Mouse (Mus musculus) urinary bladder, postnatal 36 days (tissue): ENCODE data around the gene Prkn.
A peak's percentile ranks its signal among the peaks of the same experiment; 100 is the strongest.
"Not testable (repeated sequence)": the region's sequence is repeated elsewhere in the genome, so short reads cannot be mapped to it uniquely, and the experiment has no call there.

Source experiments
- DNase-seq, 2 experiments: peaks; one replicate each; pipeline ENCODE4 v3.0.0; 2022; ENCODE audit warnings: low spot score in 2 of 2, mixed read lengths in 1 of 2

The Prkn gene

GRCm38 (mm10) chr17:11975062-11975607 is 1135.0 kb downstream of the Prkn start:
- DNase-seq, result peak; percentile 17

DNA sequence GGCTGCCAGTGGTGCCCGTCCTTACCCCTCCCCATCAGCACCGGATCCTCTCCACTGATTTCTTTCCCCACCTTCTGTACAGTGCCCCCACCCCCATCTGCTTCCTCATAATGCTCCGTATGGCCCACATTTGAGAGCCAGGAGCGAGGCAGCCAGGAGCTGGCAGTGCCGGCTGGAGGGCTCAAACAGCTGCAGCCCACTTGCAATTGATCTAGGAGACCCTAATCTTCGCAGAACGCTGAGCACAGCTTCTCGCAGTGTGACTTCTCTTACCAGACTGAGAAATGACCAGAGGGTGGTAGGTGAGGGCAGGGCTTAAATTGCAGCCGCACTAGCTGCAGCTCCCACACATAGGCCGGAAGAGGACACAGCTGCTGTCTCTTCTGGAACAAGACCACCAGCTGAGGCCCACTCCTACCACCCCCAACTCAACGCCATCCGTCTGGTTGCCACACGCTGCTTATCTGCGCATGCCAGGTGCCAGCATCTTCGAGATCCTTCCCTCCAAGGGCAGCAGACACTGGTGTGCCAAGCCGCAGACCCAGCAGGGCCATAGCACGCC is 1138.2 kb downstream of the Prkn start:
- no peak for DNase-seq

DNA sequence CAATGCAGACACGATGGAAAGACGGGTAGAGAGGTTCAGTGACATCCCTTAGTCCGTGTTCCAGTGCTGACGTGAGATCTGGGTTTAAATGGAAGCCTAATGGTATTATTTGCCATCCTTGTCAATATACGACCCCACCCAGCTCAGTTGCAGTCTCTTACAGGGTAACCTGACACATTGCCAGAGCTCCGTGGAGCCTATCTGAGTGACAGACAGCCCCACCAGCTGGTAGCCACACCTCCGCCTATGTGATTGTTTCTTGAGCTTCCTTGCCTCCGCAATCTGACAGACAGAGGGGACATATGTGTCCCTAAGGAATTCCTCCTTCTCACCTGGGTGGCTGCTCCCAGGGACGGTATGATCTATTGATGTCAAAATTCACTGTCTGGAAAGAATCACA is 1141.5 kb downstream of the Prkn start:
- no peak for DNase-seq

DNA sequence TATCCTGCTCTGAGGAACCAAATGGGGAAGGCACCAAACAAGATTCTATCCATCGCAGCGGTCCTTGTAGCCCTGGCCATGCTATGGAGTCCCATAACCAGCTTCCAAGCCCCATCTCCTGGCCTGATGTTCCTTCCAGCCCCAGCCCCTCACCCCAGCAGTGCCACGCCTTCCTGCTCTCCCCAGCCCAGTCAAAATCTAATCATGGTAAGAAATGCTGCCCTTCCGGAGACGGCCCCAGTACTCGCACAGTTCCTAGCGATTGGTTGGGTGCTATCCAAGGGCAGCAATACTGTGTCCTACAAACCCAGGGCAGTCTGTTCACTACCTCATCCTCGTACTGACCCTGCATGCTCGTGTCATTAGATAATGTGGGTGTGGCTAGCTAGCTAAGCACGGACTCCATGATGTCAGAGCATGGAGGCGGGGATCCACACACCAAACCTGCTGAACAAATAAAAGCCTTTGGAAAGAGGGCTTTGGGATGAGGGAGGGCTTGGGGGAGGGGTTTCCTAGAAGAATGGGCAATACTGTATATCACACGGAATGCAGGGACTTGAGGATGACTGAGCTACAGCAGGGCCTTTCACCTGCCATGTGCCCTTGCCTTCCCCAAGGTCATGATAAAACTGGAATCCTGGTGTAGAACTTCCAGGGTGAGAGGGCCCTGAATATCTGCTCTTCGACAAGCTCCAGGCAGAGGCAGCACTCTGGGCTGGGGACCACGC is 1148.1 kb downstream of the Prkn start:
- DNase-seq, result no peak

GRCm38 (mm10) chr17:11989296-11989695 is 1149.1 kb downstream of the Prkn start:
- DNase-seq, result no peak

GRCm38 (mm10) chr17:11990386-11991087 is 1150.4 kb downstream of the Prkn start:
- no peak for DNase-seq

DNA sequence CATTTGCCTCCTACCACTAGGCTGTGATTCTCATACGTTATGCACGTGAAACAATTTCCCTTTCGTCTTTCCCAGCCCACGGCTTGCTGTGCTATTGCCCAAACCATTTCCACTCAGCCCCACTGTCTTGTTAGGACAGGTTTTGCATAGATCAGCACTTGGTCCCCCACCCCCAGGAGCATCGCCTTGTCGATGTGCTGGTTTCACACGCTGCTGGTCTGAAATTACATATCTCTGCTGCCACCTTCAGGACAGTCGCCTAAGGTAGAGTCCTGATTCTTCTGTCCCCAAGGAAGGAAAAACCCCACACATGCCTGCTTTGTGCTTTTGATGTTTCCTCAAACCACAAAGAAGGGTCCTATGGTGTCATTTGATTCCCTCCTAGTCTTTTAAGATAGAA is 1153.1 kb downstream of the Prkn start:
- DNase-seq, result no peak

- DNase-seq, result no peak
Measured at GRCm38 (mm10) chr17:11994252-11994651, 1154.1 kb downstream of the Prkn start.

GRCm38 (mm10) chr17:11994754-11995153 is 1154.6 kb downstream of the Prkn start:
- not testable (repeated sequence) for DNase-seq

- no peak for DNase-seq
Measured at GRCm38 (mm10) chr17:11995522-11995921, 1155.3 kb downstream of the Prkn start.

DNA sequence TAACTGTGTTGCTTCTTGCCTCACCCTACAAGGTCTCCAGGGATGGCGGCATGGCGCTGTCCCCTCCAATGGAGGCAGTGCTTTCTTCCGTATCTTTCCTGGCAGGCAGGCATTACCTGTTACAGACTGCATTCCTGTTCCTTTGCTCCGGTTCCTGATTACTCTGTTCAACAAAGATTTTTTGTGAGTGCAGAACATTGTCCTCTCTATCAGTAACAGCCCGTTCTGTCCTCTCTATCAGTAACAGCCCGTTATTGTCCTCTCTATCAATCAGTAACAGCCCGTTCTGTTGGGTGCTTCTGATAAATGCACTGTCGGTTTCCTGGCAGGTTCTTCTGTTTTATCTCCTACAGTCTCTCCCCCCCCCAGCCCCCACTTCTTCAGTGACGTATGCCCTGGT is 1156.1 kb downstream of the Prkn start:
- no peak for DNase-seq

DNA sequence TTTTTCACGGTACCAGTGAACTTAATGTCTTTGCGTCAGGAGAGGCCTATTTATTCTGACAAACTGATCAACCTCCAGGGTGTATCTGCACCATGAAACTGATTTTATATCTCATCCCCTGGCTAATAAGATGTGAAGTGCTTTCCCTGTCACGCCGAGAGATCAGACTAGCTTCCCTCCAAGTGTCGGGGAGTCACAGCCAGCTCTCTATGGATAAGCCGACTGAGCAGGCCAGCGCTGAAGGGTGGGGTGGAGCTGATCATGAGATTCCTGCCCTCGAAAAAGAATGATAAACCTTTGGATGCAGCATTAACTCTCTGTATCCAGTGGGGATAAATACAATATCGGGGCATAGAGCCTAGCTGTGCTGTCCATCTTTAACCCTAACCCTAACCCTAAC is 1160.1 kb downstream of the Prkn start:
- DNase-seq, result no peak

GRCm38 (mm10) chr17:12021326-12021725 is 1181.1 kb downstream of the Prkn start:
- DNase-seq, result no peak

GRCm38 (mm10) chr17:12029362-12029761 is 1189.2 kb downstream of the Prkn start:
- no peak for DNase-seq

- no peak for DNase-seq
Measured at GRCm38 (mm10) chr17:12029921-12030461, 1189.8 kb downstream of the Prkn start.

GRCm38 (mm10) chr17:12030556-12031160 is 1190.5 kb downstream of the Prkn start:
- DNase-seq, result peak in 1 of 2 experiments; percentile 42

- DNase-seq, result peak in 1 of 2 experiments; percentile 51
Measured at GRCm38 (mm10) chr17:12031203-12031942, 1191.2 kb downstream of the Prkn start.

DNA sequence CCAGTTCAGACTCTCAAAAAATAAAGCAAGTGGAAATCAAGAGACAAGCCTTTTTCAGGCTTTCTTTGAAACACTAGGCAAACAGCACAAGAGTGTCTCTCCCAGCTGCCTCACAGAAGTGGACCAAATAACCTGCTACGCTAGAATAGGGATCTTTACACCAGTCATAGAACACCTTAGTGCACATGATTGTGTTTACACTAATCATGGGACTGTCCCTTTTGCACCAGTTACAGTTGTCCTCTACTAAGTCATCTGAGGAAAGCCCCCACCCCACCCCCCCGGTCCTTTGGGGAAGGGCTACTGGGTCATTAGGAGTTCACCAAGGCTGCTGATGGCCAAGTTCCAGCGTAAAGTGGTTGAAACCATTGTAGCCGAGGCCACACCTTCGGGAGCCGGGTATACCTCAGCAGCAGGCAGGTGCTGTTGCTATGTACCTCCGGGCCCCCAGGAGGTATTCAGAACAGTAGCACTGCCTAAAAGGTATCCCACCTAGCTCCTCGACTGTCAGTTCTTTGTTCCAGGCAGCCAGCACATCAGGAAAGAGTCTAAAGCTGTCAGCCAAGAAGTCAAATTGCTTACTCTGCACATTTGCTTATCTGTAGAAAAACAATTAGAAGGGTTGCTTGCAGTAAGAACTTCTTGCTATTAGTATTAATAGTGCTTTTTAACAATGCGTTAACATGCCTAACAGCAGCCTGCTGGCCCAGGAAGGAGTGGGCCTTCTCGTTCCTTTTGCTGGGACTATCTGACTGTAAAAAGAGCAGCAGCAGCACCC is 1192.0 kb downstream of the Prkn start:
- DNase-seq, result no peak

- DNase-seq, result no peak
Measured at GRCm38 (mm10) chr17:12035386-12035785, 1195.2 kb downstream of the Prkn start.

DNA sequence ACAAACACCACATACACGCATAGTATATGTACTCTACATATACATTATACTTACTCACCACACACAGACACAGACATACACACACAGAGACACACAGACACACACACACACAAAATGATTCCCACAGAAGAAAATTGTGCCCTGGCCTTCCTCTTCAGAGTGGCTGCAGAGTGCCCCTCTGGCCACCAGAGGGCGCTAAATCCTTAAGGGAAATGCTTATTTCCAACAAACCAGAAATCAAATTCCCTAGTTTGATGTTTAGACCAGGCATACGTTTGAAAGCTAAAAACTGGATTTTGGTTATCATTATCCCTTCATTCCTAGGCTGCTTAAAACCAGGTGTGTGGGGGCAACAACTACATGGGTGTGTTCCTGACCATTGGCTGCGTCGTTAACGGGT is 1196.0 kb downstream of the Prkn start:
- peak; percentile 26 to 50 for DNase-seq
